Mouse (Mus musculus): ENCODE measurements around the gene Psmb8.
A peak's percentile ranks its signal among the peaks of the same experiment; 100 is the strongest.

Psmb8 gene

DNA sequence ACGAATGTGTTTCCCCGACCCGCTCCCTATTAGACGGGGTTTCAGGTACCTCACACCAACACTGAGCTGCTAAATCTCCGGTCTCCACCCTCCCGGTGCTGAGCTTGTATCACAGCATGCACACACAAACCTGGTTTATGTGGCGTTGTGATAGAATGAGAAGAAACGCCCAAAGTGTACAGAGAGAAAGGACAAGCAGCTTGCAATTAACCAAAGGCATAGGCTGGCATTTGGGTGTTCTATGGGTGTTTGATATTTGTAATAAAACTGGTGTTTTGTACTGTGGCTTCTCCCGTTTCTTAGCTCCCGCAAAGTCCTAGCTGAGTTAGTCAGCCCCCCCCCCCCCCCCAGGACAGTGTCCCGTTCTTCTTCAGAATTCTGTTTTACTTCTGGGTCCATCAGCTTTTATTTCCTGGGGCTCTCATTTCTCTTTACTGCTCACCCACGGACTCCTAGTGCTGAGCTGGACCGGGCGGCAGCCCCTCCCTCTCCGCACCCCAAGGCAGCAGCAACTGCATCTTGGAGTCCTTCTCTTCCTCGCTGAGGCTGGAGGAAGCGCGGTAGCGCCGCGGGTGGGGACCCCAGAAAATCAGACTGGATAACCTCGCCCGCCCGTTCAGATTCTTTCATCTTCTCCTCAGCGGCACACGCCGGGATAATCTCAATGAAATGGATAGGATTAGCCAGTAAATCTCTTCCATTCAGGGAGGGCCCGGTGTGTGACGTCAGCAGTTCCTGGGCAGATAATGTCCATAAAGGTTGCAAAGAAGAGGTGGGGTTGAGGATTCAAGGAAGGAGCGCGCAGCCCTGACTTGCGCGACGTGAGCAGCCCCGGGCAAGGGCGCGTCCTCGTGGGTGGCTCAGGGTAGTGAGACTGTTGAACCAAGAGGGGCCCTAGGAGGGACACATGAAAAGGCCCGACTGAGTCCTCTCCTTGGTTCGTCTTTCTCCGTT is at the start of gene Psmb8:
Psmb8 (plus strand) TSS at position 781 of the 954 bp plus-strand sequence.
- peak; percentile 74 to 88 for DNase-seq

DNA sequence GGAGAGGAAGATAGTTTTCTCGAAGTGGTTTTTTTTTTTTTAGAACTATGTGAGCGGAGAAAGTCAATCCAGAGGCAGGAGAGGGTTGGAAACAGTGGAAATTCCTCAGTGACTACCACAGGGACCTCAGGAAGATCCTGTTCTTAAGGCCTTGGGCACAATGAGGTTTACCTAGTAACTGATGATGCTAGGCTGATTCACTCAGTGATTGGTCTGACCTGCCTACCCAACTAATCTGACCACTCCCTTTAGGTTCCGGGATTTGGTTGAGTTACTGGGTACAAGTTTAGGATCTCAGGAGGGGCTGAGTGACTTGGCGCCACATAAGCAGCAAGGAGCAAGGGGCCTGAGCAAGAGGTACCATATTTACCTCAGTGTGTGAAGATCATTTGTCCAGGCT is 44.6 kb upstream of the Psmb8 start, which contains the start of gene H2-DMb1:
H2-DMb1 (plus strand) TSS at position 150 of the 400 bp plus-strand sequence.
- no peak for DNase-seq

DNA sequence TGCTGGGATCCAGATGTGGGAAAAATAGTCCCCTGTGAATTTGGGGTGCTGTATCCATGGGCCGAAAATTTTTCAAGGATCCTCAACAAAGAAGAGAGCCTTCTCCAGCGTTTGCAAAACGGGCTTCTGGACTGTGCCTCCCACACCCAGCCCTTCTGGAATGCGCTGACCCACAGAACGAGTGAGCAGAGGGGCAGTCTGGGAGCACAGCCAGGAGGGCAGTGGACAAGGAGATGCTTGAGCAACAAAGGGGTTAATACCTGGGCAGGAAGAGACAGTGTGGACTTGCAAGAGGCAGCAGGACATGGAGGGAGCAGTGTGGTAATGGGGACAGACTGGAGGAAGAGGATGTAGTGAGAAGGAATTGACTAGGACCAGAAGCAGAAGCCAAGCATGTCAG is 42.0 kb upstream of the Psmb8 start:
- no peak for DNase-seq

DNA sequence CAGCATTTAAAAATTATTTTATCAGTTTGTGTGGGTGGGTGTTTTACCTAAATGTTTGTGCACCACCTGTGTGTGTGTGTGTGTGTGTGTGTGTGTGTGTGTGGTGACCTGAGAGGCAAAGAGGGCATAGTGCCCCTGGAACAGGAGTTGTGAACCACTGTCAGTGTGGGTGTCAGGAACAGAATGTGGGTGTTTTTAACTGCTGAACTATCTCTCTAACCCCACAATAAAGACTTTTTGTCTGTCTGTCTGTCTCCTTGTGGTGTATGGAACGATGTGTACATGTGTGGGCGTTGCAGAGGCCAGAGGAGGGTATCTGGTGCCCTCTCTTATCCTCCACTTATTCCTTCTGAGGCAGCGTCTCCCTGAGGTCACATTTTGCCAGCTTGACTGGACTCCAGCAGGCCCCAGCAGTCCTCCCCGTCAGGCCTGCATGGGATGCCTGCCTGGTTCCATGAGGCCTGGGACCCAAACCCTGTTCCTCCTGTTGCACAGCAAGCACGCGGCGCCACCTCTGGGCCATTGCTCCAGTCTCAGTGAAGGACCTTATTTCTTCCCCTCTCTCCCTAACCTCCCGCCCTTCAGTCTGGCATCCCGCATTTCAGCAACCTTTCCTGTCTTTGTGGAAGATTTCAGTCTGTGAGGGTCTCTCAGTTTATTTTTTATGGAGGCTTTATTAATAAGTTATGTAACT is 33.2 kb upstream of the Psmb8 start:
- DNase-seq: no peak

DNA sequence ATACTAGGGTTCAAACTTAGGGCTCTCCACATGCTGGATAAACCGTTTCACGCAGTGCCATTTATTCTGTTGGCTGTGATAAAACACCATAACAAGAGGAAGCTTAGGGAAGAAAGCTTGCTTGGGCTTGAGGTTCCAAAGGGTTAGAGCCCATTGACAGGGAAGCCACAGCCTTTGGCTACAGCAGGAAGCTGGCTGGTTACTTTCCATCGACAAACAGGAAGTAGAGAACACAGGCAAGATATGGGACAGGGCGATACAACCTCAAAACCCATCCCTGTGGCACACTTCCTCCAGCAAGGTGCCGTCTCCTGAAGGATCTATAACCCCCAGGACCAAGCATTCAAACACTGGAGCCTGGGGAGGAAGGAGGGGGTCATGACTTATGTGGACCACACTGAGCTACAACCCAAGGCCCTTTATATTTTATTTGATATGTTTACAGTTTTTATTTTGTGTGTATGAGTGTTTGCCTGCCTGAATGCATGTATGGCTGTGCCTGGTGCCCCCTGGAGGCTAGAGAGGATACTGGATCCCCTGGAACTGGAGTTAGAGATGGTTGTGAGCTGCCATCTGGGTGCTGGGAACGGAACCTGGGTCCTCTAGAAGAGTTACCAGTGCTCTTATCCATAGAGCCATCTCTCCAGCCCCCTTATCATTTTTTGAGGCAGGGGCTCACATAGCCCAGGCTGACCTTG is 32.3 kb upstream of the Psmb8 start:
- no peak for DNase-seq

DNA sequence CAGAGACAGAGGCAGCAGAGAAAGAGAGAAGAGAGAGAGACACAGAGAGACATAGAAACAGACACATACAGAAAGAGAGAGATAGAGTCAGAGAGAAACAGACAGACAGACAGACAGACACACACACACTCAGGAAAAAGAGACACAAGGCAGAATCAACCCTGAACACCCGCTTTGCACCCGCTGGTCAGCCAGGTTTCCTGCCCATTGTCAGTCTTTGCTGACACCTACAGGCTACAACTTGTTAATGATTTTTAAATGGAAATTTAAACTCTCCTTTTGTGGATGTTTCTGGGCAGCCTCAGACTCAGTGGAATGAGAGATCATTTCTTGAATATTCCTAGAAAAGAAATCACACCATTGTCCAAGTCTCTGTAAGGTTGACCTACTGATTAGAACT is 28.2 kb upstream of the Psmb8 start:
- peak; percentile 20 to 22 for DNase-seq

DNA sequence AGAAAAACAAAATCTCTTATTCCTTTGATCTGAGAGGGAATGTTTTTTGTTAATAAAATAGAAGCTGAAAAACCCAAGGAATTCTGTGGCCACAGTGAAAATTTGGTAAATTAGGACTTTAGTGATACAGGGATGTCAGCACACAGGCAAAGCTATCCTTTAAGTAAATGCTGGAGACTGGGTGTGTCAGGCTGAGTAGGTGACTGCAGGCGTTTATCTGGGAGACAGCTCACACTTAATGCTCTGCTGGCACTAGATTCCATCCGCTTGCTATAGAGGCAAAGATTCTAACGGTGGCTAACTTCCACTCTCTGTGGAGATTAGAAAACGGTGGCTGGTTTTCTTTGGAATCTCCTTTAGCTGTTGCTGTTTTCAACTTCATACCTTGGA is 27.0 kb upstream of the Psmb8 start:
- DNase-seq: no peak

DNA sequence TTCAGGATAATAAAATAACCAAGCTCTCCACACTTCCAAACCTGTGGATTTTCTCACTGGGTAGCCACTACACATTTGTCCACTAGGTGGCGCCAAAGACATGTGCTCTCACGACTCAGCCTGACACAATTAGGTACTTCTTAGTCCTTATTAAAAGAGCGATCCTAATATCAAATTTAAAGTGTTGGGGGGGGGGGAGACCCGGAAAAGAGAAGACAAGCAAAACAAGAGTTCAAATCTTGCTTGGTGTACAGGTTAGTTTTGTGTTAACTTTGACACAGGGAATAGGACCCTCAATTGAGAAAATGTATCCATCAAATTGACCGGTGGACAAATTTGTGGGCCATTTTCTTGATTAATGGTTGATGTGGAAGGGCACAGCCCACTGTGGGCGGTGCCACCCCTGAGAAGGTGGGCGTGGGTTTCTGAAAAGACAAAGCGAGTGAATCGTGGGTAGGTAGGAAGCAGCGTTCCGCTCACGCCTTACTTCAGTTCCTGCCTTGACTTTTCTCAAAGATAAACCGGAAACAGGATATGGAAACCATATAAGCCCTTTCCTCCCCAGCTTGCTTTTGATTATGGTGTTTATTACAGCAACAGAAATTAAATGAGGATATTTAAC is 26.5 kb upstream of the Psmb8 start:
- DNase-seq: peak; percentile 74 to 83

DNA sequence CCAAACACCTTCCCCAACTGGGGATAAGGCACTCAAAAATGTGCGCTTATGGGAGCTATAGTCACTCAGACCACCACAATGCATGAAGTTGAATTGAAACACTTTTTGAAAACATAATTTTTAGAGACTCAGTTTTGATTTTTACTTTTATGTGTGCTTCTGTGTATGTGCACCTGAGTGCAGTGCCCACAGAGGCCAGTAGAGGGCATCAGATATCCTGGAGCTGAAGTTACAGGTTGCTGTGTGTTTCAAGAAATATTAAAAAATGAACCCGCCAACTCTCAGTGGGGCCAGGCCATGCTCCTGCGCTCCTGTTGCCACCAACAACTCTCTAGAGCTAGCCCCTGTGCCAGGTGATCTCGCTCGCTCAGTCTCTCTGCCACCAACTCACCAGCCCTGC is 25.0 kb upstream of the Psmb8 start:
- no peak for DNase-seq

DNA sequence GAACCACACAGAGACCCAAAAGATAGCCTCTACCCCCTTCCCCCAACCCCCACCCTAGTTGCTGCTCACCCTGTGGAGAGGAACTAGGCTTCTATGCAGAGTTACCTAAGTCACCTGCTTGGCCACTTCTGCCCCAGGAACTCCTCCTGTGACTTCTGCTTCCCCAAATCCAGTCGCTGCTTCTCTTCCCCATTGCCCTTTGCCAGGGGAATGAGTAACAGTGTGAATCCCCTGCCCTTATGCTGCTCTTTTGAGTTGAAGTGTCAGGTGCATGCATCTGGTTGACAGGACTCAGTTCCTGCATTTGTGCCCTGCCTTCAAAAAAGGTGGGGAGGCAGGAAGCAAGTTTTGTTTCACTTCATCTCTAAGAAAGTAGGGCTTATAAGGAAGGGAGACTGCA is 23.4 kb upstream of the Psmb8 start:
- no peak for DNase-seq

DNA sequence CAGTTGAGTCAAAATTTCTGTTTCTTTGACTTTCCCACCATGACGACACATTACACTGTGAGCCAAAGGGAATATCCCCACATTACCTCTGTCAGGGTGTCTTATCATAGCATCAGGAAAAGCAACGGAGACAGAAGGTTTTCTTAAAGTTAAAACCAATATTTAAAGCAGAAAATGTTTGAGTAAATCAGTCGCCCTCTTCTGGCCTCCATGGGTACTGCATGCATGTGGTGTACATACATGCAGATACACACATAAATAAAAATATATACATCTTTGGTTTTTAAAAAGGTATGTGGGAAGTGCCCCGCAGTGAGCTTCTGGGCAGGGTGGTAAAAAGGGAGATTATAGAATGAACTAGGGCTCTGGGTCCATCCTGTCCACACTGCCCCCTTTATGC is 20.3 kb upstream of the Psmb8 start:
- no peak for DNase-seq

DNA sequence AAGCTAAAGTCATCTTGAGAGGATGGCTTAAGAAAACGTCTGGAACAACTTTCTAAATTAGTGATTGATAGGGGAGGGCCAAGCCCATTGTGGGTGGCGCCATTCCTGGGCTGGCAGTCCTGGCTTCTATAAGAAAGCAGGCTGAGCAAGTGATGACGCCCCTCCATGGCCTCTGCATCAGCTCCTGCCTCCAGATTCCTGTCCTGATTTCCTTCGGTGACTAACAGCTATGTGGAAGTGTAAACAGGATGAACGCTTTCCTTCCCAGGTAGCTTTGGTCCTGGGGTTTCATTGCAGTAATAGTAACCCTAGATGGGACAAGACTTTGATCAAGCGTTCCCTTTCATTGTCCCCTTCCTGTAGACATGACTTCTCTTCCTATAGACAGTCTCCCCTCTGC is 18.5 kb upstream of the Psmb8 start:
- DNase-seq: no peak

DNA sequence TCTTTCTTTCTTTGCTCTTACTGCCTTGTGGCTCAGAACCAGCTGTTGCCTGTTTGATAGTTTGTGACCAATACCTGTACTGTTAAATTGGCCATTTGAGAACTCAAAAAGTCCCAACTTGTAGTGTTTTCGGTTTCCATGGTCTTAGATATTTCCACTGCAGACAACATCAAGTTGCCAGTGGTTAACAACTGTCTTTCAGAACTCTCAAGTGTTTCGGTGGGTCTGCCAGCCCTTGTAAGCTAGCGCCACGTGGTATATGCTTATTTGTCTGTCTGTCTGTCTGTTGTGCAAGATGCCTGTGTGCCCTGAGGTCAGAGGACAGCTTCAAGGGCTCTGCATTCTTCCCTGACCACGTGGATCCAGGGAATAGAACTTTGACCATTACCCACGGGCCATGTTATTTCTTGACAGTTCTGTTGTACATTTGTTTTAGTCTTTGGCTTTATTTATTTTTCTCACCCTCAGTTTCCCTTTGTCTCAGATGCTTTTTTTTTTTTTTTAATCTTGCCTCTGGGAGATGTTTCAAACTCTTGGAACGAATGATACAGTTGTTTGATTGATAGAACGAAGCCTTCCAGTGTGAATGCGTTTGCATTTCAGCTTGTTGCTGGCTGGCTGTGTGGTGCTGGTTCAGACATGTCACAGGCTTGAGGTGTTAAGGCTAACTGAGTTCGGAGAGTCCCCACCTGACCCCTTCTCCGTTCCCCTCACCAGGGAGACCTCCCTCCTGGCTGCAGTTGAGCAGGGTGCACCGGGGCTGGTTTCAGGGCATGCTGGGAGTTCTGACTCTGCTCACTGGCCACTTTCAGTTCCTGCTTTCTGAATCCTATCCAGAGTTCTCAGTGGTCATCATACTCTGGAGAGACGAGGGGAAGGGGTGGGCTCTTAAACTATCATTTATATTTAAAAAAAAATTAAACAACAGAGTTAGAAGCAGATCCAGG is 17.3 kb upstream of the Psmb8 start:
- DNase-seq: no peak

DNA sequence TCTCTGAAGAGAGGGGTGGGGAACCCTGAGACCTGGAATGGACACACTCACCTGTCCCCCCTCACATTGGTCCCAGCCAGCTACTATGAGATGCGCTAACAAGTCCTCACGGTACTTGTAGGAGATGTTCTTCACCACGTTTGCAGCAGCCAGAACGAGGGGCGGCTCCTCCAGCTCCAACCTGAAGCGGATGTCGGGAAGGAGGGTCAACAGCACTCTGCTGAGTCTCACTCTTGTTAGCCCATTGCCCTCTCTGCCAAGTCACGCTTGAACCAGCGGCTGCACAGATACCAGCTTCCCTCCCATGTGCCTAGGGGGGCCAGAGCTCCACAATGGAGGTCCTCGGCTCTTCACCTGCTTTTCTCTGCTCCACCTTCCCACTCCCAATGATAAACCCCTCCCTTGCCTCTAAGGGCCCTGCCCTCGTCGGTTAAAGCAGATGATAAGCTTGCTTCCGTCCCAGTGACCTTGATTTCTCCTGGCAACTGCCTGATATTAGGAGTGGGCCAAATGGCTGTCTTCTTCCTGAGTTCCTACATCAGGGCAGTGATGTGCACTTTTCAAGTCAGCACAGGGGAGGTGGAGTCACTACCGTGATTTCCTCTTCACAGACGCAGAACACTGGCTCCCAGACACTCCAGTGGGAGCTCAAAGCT is 13.8 kb upstream of the Psmb8 start:
- DNase-seq: no peak

DNA sequence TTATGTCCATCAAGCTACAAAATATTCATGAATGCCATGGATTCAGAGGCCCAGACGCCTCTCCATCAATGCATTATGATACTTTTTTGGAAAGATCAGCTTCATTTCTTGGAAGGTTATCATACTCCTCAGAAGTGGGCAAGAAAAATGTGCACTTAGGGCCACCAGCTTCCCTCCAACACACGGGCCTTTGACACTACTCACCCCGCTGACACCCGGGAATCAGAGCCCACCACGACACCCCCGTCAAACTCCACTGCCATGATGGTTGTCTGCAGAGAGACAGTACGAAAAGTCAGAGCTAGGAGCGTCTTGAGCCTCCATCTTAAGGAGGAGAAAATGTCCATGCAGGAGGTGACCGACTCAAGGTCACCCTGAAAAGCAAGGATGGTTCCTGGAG is 12.0 kb upstream of the Psmb8 start:
- DNase-seq: no peak

DNA sequence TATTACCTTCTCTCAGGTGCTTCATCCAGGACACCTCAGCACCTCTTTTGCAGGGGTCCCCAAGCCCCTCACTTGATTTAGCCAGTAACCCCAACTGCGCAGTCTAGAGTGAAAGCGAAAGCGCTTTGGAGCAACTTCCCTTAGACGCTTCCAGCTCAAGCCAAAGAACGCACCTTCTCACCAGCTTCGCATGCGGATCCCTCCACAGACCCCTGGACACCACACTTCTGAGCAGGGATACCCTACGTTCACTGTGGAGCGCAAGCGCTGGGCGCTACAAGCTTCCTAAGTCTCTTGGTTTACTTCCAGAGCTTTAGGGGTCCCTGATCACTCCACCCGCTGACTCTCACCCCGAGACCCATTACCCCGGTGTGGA is 10.6 kb upstream of the Psmb8 start:
- DNase-seq: no peak

DNA sequence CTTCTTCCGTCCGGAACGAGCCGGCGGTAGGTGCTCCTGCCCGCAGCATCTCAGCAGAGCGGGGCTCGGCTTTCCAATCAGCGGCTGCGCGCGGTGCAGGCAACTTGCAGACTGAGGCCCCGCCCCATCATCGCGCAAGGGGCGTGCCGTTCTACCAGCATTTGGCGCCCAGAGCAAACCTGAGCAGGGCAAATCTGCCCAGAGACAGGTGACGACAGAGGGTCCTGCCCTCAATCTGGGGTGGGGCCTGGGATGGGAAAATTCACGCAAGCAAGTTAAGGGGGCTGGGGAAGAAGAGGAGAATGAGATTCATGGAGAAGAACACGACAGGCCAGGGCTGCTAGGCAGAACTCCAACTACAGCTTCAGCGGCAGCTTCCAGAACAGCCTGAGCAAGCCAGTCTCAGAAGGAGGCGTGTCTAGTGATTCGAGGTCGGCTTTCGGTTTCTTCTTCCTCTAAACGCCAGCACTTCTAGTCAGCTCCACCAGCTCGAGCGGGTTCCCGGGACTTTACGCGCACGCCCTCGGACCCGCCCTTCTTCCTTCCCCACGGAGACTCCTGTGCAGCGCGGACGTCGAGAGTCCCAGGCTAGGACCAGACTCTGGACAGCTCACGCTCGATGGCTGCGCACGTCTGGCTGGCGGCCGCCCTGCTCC is 10.1 kb upstream of the Psmb8 start, which contains the start of the genes Tap1 and Psmb9:
Tap1 (plus strand) TSS at position 293 of the 656 bp plus-strand sequence.
Psmb9 (minus strand) TSS at position 504 of the 656 bp plus-strand sequence.
- DNase-seq: peak; percentile 84 to 86

DNA sequence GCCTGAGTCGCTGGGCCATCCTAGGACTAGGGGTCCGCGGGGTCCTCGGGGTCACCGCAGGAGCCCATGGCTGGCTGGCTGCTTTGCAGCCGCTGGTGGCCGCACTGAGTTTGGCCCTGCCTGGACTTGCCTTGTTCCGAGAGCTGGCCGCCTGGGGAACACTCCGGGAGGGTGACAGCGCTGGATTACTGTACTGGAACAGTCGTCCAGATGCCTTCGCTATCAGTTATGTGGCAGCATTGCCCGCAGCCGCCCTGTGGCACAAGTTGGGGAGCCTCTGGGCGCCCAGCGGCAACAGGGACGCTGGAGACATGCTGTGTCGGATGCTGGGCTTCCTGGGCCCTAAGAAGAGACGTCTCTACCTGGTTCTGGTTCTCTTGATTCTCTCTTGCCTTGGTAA is 9.5 kb upstream of the Psmb8 start:
- DNase-seq: no peak

DNA sequence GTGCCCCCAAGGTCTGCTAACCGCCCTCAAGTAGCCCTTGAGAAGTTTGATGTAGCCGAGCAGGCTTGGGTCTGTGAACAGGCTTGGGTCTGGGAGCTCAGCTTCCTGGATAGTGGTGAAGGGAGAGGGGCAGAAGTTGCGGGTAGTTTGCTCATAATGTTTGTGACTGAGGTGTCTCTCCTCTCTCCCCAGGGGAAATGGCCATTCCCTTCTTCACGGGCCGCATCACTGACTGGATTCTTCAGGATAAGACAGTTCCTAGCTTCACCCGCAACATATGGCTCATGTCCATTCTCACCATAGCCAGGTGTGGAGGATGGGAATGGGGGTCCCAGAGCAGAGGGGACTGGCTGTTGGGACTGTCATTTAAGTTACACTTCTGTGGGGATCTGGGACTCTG is 8.5 kb upstream of the Psmb8 start:
- DNase-seq: no peak

DNA sequence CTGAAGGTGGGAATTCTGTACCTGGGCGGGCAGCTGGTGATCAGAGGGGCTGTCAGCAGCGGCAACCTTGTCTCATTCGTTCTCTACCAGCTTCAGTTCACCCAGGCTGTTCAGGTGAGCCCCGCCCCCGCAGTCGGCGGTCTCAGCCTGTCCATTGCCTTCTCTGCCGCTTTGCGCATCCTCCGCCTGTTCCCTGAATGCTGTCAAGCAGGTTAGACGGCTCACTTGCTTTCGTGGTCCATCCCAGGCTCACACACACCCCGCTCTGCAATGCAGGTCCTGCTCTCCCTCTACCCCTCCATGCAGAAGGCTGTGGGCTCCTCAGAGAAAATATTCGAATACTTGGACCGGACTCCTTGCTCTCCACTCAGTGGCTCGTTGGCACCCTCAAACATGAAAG is 4.7 kb upstream of the Psmb8 start:
- DNase-seq: no peak

DNA sequence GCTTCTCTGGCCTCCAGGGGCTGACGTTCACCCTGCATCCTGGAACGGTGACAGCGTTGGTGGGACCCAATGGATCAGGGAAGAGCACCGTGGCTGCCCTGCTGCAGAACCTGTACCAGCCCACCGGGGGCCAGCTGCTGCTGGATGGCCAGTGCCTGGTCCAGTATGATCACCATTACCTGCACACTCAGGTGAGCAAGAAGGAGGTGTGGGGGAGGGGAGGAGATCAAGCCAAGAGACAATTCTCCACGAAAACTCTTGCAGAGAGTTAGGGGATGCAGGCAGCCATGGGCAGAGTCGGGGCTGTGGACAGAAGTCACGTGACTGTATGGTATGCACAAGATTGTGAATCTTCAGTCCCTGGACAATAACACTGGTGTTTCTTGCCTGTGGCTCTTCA is 4.1 kb upstream of the Psmb8 start:
- no peak for DNase-seq

Data from cerebellum, adult 18-20 months (tissue).